Mouse (Mus musculus): Measurements from ENCODE around the gene Nrf1.

Nrf1 gene

GRCm38 (mm10) chr6:30072476-30072875 is 24.7 kb downstream of the Nrf1 start:
- in situ Hi-C loops (cut with MboI; ENCODE audit: unreplicated experiment in 2 of 2): no loop called here

DNA sequence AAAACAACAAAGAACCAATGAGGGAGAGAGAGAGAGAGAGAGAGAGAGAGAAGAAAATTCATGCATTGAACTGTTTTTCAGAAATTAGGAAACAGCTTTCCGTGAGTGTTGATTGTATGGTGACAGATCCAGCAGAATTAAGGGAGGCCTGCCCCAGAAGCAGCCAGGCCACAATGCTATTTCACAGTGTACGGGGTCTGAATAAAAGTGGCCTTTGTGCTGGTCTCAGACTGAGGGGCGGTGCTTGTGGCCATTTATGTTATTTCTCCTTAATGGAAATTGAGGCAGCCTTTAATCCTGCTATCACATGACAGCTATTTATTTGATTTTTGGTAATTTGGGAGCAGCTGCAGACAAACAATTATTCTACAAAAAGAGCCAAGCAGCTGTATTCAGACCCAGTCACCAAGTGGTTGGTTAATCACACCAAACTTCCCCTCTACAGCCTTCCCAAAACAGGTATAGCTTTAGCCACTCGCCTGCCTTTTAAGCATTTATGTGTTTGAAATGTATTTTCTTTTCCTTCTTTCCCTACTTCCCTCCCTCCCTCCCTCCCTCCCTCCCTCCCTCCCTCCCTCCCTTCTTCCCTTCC is 31.2 kb downstream of the Nrf1 start:
- in situ Hi-C loops (cut with MboI; ENCODE audit: unreplicated experiment in 2 of 2): loop anchor here in 1 of 2 experiments (25.0 kb wide), 1 partner anchor 283 kb away; no protein-coding TSS in a partner anchor

GRCm38 (mm10) chr6:30081339-30081738 is 33.6 kb downstream of the Nrf1 start:
- in situ Hi-C loops (cut with MboI; ENCODE audit: unreplicated experiment in 2 of 2): loop anchor here (5.0 to 25.0 kb wide), 2 partner anchors 229 to 281 kb away; no protein-coding TSS in a partner anchor

GRCm38 (mm10) chr6:30083307-30083706 is 35.5 kb downstream of the Nrf1 start:
- in situ Hi-C loops (cut with MboI; ENCODE audit: unreplicated experiment in 2 of 2): loop anchor here (5.0 to 25.0 kb wide), 2 partner anchors 231 to 279 kb away; no protein-coding TSS in a partner anchor

DNA sequence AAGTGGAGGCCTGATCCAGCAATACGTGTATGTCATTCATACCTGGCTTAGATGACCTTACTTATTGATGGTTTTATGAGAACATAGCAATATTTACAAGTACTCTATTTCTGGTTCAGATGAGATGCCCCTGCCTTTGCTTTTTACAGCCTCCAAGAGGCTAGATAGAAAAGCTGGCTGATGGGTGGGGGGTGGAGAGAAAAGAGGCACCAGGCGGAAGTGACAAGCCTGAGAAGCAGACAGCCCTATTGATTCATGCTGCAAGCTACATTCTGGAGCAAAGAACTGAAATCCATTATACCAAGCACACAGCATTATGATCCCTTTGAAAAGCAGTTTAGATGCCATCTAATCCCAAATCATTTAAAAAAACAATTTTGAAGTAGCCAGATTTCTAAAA is 37.6 kb downstream of the Nrf1 start:
- in situ Hi-C loops (cut with MboI; ENCODE audit: unreplicated experiment in 2 of 2): loop anchor here in 1 of 2 experiments (25.0 kb wide), 1 partner anchor 277 kb away; no protein-coding TSS in a partner anchor

DNA sequence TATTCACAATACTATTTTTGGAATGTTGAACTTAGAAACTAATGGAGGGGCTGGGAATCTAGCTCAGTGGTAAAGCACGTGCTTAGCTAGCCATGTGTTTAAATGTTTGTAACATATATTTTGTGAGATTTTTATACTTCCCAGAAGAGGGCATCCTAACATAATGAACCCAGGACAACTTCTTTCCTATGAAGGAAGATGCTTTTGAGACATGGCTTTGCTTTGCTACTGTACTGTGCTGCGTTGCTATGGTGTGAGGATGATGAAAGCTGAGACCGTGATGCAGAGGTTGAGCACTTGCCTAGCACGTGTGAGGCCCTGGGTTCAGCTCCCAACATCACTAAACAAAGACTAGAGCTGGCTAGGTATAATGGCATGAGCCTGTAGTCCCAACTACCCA is 43.4 kb downstream of the Nrf1 start:
- in situ Hi-C loops (cut with MboI; ENCODE audit: unreplicated experiment in 2 of 2): loop anchor here (5.0 to 25.0 kb wide), 3 partner anchors 116 to 271 kb away; no protein-coding TSS in a partner anchor

DNA sequence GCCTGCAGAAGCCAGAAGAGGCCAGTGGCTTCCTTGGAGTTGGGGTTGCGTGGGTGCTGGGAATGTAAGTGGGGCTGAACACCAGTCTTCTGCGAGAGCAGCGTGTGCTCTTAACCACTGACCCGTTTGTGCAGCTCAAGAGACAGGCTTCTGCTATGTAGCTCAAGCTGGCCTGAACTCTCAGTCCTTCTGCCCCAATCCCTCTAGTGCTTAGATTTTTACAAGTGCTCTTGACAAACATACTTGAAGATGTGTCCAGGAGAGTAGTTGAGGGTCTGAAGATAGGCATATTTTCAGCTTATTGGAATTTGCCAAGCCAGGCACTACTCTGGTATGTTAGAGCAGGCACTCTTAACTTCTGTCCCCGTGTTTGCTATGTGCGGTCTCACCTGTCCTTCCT is 45.0 kb downstream of the Nrf1 start:
- in situ Hi-C loops (cut with MboI; ENCODE audit: unreplicated experiment in 2 of 2): loop anchor here (5.0 to 25.0 kb wide), 3 partner anchors 114 to 269 kb away; no protein-coding TSS in a partner anchor

GRCm38 (mm10) chr6:30101773-30102415 is 54.1 kb downstream of the Nrf1 start:
- in situ Hi-C loops (cut with MboI; ENCODE audit: unreplicated experiment in 2 of 2): no loop called here

DNA sequence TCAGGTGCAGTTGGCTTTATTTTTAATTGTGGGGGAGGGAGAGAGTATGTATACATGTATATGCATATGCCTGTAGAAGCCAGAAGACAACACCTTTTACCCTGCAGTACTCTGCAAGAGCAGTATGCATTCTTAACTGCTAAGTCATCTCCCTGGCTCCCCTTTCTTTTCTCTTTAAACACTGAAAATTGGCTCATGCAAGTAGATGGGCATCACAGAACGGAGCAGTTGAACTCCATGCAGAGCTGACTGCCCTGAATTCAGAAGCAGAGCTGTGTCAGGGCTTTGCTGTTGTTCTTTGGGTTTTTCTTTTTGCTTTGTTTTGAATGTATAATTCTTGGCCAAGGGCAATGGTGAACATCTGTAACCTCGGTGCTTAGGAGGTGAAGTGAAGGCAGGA is 58.3 kb downstream of the Nrf1 start:
- in situ Hi-C loops (cut with MboI; ENCODE audit: unreplicated experiment in 2 of 2): no loop called here

DNA sequence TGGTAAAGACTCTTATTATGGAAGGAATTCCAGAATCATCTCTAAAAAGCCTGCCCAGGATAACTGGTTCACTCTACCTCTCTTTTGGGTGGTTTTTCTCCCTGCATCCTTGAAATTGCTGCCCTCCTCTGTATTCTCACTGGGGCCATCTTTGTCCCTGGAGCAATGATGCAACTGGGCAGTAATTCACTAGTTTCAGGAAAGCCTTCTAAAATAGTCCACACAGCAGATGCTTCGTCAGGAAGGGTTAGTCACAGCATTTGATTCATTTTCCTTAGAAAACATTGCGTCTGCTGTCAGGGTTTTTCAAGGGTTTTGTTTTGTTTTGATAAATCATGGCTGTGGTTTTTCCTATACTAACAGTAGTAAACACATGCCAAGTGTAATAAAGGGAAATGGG is 59.7 kb downstream of the Nrf1 start:
- in situ Hi-C loops (cut with MboI; ENCODE audit: unreplicated experiment in 2 of 2): no loop called here

GRCm38 (mm10) chr6:30109820-30110502 is 62.2 kb downstream of the Nrf1 start:
- in situ Hi-C loops (cut with MboI; ENCODE audit: unreplicated experiment in 2 of 2): no loop called here

DNA sequence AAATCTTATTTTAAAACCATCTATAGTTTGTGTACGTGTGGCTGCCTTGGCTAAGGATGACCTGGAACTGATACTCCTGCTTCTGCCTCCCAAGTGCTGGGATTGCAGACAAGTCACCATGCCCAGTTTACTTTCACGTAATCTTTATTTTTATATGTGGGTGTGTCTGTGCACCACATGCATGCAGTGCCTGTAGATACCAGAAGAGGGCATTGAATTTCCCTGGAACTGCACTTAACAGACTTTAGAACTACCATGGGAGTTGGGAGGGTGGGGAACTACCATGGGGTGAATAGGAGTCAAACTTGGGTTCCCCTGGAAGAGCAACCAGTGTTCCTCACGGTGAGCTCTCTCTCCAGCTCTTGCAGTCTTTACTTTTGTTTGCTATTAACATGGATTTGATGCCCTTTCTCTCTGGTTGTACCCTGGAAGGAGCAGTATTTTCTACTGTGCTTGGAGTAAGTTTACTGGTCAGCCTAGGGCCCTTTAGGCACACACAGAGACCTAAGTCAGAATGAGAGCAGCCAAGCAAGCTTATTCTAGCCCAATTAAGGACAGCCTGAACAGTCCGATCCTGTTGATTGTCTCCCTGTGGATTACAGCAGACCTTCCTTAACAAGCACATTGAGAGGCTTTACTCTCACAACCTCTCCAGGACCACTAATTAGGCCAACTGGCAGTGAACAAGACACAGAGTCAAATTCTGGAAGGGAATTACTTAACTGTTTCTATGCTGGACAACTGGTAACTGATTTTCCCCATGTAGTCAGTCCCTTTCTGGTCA is 64.8 kb downstream of the Nrf1 start:
- in situ Hi-C loops (cut with MboI; ENCODE audit: unreplicated experiment in 2 of 2): no loop called here

- in situ Hi-C loops (cut with MboI; ENCODE audit: unreplicated experiment in 2 of 2): no loop called here
Observed at GRCm38 (mm10) chr6:30114101-30114500, 66.3 kb downstream of the Nrf1 start.

- in situ Hi-C loops (cut with MboI; ENCODE audit: unreplicated experiment in 2 of 2): no loop called here
Observed at GRCm38 (mm10) chr6:30121152-30121551, 73.4 kb downstream of the Nrf1 start.

GRCm38 (mm10) chr6:30121600-30121999 is 73.8 kb downstream of the Nrf1 start:
- in situ Hi-C loops (cut with MboI; ENCODE audit: unreplicated experiment in 2 of 2): no loop called here

DNA sequence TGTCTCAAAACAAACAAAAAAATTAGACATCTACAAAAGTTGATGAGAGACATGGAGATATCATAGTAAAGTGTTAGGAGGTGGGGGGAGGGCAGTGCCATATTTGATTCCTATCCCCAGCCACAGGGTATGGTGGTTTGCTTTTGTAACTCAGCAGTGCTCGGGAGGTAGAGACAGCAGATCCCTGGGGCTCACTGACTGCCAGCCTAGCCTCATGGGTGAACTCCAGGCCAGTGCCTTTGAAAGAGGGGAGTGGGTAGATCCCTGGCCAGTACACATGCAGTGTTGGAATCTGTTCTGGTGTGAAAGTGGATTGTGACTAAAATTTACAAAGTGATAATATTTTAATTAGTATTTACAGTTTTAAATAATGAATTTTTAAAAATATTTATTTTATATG is 75.6 kb downstream of the Nrf1 start:
- in situ Hi-C loops (cut with MboI; ENCODE audit: unreplicated experiment in 2 of 2): no loop called here

DNA sequence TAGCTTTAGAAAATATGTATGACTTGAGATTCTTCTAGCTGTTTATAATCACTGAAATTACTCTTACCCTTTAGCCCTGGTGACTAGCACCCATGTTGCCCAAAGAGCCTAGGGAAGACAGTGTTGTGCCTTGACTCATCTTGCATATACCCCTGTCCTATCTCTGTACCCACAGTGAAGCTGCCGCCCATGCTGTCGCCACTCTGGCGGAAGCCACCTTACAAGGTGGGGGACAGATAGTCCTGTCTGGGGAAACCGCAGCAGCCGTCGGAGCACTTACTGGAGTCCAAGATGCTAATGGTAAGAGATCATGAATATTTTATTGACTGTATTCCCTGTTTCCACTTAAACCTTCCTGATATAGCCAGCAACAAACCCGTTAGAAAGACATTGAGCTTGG is 78.3 kb downstream of the Nrf1 start:
- in situ Hi-C loops (cut with MboI; ENCODE audit: unreplicated experiment in 2 of 2): no loop called here

GRCm38 (mm10) chr6:30126766-30127165 is 79.0 kb downstream of the Nrf1 start:
- in situ Hi-C loops (cut with MboI; ENCODE audit: unreplicated experiment in 2 of 2): no loop called here

- in situ Hi-C loops (cut with MboI; ENCODE audit: unreplicated experiment in 2 of 2): no loop called here
Observed at GRCm38 (mm10) chr6:30132399-30132798, 84.6 kb downstream of the Nrf1 start.

DNA sequence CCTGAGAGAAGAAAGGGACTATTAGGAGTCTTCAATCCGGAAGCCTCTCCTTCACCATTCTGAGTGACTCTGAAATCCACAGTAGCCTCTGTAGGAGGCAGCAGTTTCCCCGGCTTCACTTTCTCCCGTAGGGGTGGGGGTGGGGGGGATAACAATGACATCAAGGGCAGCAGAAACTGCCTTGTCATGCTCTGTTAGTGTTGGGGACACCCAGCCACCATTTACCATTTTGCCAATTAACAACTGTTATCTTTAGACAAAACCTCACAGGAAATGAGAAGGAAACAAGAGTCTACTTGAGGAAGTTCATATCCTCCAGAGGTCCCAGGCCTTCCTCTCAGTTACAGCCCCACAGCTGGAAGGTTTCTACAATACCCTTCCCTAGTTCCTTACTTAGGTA is 87.8 kb downstream of the Nrf1 start:
- in situ Hi-C loops (cut with MboI; ENCODE audit: unreplicated experiment in 2 of 2): no loop called here

DNA sequence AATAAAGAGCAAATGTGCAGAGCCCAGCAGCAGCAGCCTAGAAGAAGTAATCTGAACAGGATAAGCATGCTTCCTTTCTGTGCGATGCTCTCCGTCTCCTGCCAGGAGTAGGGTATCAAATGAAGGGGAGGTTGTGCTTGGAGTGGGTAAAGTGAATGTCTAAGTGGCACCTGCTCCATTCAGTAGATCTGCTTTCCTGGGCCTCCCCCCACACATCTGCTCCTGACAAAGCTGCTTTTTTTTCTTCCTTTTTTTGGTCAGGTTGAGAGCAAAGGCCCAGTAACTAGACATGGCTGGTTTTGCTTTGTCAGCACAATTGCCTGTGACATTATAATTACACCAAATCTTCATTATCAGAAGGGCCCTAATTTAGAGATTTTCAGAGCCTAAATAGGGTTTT is 89.4 kb downstream of the Nrf1 start:
- in situ Hi-C loops (cut with MboI; ENCODE audit: unreplicated experiment in 2 of 2): no loop called here
